Mouse (Mus musculus): ENCODE measurements around the gene Ythdf1.

DNA sequence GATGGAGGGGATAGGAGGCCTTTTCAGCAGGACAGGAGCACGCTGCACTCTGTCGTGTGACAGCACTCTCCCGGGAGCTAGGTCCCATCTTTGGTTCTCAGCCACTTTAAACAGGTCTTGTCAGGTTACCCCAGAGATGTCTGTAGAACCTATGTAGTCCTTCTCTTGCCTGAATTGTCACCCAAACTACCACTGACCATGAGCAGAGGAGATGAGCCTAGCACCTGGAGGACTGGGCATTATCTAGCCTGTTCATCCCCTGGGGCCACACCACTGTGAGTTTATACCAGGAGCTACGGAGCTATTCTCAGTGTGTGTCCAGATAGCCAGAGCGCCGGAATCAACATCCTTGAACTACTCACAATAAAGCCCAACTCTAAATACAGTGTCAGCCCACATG is 22.9 kb downstream of the Ythdf1 start:
- TF ChIP-seq CTCF (IDR thresholded peaks at IDR 0.05; ENCODE audit: insufficient read depth, low read depth, low read length), result no peak
- no peak for TF ChIP-seq POLR2A (IDR thresholded peaks at IDR 0.05; ENCODE audit: insufficient read depth, low read depth, low read length)

All from olfactory bulb, adult 2 months (tissue).